Mouse (Mus musculus) forebrain, embryonic 16.5 days (tissue): ENCODE measurements at regions not wholly inside any gene's neighbourhood (a gene's known extent, or its start where the extent isn't known, plus 50 kb on each side); places are given as distances from the start of the nearest gene placed in this dataset.

Experiments
- ATAC-seq: fragments of 200-750 bp; cut with Nextera tagmentation; 2 replicates; pipeline ENCODE4 v1.8.0; 2017; ENCODE audit warnings: mild to moderate bottlenecking, moderate library complexity
- H3K27ac ChIP-seq: fragments of 300-500 bp; sonication (generic); 2 replicates; pipeline ENCODE4 v1.5.1; 2014; ENCODE audit warnings: low read length, control low read depth
- H3K27me3 ChIP-seq: fragments of 300-500 bp; sonication (generic); replicated peaks from 2 replicates; pipeline ENCODE4 v1.6.1; 2014; ENCODE audit warnings: low read length; ENCODE audit not compliant: control insufficient read depth, insufficient read depth
- H3K36me3 ChIP-seq: fragments of 300-500 bp; sonication (generic); 2 replicates; pipeline ENCODE4 v1.6.1; 2014; ENCODE audit not compliant: control insufficient read depth, insufficient read depth
- H3K4me1 ChIP-seq: fragments of 300-500 bp; sonication (generic); replicated peaks from 2 replicates; pipeline ENCODE4 v1.6.1; 2014; ENCODE audit warnings: low read length; ENCODE audit not compliant: control insufficient read depth, insufficient read depth
- H3K4me2 ChIP-seq: fragments of 300-500 bp; sonication (generic); 2 replicates; pipeline ENCODE4 v1.6.1; 2014; ENCODE audit warnings: mild to moderate bottlenecking, low read length, control low read depth
- H3K4me3 ChIP-seq: fragments of 300-500 bp; sonication (generic); replicated peaks from 2 replicates; pipeline ENCODE4 v1.5.1; 2014; ENCODE audit warnings: mild to moderate bottlenecking, low read length, control low read depth
- H3K9ac ChIP-seq: fragments of 300-500 bp; sonication (generic); replicated peaks from 2 replicates; pipeline ENCODE4 v1.6.1; 2014; ENCODE audit warnings: low read depth, low read length, control low read depth
- H3K9me3 ChIP-seq: fragments of 300-500 bp; sonication (generic); 2 replicates; pipeline ENCODE4 v1.6.1; 2016; ENCODE audit warnings: low read length; ENCODE audit not compliant: control insufficient read depth
- WGBS: fragments of 180-500 bp; shearing (Covaris S2); extraction: QIAGEN DNeasy Blood & Tissue Kit; methylation state at CpG from one replicate; pipeline ENCODE4 v1.1.7; 2014; 5-methylcytosine and 5-hydroxymethylcytosine counted together

DNA sequence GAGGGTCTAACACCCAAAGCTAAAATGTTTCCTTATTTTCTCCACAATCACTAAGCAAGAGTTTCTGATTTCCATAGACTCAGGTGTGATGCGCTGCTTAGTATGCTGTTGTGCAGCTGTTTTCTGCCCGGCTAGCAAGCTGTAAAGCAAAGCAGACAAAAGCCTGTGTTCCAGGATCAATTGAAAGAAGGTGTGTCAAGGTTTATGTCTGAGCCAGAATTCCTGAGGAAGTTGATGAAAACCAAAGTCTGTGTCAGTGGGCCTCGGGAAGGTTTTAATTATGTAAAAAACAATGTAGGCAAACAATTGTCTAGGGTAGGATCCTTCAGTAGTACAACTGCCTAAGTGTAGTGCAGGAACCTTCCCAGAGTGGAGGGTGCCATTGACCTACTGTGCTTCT is 604.6 kb downstream of the Dcdc2c start:
- Histone ChIP-seq H3K4me2 (no peak overlapping the region), H3K9me3 (no peaks in the 10 kb centered on the region), H3K4me1 (peaks cover 11% of the 10 kb centered on the region), H3K27ac (no peak overlapping the region), H3K27me3 (no peaks in the 10 kb centered on the region), H3K36me3 (no peaks in the 10 kb centered on the region), H3K4me3 (no peak overlapping the region), H3K9ac (no peak overlapping the region)
- no peak for ATAC-seq
- 64% methylated on average over 3 of the region's 3 CpGs for WGBS

DNA sequence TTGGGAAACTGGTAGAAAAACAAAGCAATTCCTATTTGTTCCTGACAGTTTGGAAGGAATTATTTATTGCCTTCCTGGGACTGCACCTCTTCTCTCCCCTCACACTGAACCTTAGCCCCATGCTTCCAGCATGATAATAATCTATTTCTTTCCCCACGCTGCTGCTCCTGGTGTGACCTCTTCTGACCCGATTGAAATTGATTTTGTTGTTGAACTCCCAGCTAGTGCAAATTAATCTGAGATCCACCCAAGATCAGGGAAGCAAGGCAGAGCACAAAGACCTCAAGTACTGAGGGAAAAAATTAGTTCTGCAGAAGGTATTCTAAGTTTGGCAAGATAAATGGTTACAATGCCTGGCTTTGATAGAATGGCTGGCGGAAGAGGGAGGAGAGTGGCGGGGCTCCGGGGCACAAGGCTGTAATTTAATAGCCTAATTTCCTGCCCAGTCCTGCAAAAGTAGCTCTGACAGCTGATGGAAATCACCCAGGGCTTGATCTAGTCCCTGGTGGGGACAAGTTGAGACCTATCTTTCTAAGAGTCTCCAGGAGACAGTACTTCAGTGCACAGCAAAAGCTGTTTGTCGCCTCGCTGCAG is 604.6 kb upstream of the Sox11 start:
- no peaks in the 10 kb centered on the region for H3K36me3 ChIP-seq
- no peak overlapping the region for H3K27ac ChIP-seq
- 60% methylated on average over 7 of the region's 7 CpGs for WGBS
- H3K4me1 ChIP-seq, result peaks cover 11% of the 10 kb centered on the region
- ATAC-seq, result no peak
- no peak overlapping the region for H3K4me3 ChIP-seq
- H3K9ac ChIP-seq, result no peak overlapping the region
- H3K4me2 ChIP-seq, result no peak overlapping the region
- no peaks in the 10 kb centered on the region for H3K27me3 ChIP-seq
- no peaks in the 10 kb centered on the region for H3K9me3 ChIP-seq

DNA sequence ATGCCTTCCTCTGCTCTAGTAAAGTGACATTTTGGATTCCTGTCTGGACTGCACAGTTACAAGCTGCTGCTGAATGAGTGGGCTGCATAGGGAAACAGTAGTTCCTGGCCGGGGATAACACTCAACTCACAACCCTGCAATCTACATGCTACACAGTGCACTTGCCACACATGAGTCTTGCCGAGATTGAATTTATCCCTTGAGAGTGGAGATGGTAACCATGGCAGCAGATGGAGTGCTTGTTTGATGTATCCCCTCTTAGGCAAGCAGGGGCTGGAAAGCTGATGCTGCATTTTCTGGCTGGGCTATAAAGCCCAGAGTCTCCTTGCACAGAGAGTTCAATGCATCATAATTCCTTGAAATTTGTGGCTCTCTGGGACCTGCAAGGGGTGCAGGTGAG is 603.0 kb upstream of the Sox11 start:
- 33% methylated on average over 2 of the region's 2 CpGs for WGBS
- no peaks in the 10 kb centered on the region for H3K27me3 ChIP-seq
- H3K4me3 ChIP-seq, result no peak overlapping the region
- H3K9me3 ChIP-seq, result no peaks in the 10 kb centered on the region
- ATAC-seq, result peak; percentile 97
- no peak overlapping the region for H3K27ac ChIP-seq
- H3K9ac ChIP-seq, result no peak overlapping the region
- peaks cover 11% of the 10 kb centered on the region for H3K4me1 ChIP-seq
- no peak overlapping the region for H3K4me2 ChIP-seq
- no peaks in the 10 kb centered on the region for H3K36me3 ChIP-seq

DNA sequence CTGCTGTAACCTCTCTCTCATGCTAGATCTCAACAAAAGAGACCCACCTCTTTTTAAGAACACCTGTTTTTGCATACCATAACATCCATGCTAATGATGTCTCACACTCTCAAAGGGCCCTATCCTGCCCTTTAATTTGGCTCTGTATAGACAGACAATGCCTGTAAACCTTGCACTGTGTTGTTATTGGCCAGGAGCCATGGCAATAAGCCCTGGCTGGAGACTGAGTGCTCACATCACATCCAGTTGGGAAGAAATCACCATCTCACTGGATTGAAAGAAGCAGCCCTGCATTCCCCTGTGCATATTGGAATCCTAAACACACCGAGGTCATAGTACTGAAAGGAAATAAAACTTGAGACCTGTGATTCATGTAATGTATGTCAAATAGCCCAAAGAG is 598.7 kb upstream of the Sox11 start:
- Histone ChIP-seq H3K27me3 (no peaks in the 10 kb centered on the region), H3K4me1 (peaks cover 9% of the 10 kb centered on the region), H3K9ac (no peak overlapping the region), H3K4me3 (no peak overlapping the region), H3K9me3 (no peaks in the 10 kb centered on the region), H3K27ac (no peak overlapping the region), H3K4me2 (no peak overlapping the region), H3K36me3 (no peaks in the 10 kb centered on the region)
- no peak for ATAC-seq
- 75% methylated on average over 1 of the region's 1 CpGs for WGBS

DNA sequence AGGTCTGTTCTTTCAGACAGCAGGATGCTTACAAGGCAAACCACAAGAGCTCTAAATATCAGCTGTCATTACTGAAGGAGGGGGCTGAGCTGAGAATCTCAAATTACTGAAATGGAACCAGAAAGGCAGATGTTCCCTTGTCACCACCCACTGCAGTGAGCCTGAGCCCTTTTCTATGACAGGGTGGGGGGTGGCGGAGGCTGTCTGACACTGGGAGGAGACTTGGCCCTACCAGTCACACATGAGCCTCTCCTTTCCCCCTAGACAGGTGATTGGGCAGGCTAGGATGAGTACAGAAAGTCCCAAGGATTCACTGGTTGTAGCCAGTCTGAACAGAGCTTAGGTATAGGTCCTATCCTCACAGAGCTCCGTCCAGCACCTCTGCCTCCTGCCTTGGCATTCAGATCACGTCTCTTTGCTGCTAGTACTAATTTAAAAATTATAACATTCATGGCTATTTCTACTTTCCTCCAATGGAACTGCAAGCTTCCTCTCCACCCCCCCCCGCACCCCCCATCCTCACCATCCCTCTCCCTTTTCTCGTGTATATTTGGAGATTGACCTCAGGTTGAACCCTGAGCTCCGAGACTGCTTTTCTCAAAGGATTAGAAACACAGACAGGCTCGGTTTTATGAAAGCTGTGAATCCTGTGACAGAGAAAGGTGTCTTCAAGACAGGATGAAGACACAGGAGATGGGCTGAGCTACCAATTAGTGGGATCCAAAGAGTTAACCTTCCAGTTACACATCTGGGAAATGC is 590.2 kb upstream of the Sox11 start:
- WGBS, result 31% methylated on average over 7 of the region's 7 CpGs

DNA sequence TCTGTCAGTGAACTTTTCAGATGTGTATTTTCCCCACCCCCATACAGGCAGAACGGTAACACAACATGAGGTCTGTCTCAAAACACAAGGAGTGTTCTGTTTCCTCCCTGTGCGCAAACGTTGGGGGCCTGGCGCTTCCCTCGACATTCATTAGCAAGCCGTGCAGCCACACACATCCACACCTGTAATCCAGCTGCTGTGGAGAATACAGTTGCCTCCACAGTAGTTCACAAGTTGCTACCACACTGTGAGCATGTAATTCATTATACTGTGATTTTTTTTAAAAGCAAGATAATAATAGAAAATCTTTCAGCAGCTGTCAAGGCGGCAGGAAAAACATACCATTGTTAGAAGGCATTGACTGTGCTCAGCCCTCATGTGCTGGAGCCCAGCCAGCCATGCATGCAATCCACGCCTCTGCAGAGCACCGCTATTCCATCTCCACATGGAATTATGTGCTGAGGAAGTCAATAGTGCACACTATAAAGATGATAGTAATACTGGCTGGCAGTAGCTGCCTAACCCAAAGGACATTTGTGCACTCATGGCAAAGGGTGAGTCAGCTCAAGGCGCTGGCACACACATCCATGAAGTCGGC is 586.1 kb upstream of the Sox11 start:
- peak; percentile 65 for ATAC-seq
- 35% methylated on average over 11 of the region's 11 CpGs for WGBS
- Histone ChIP-seq H3K27ac (peak overlapping the region; percentile 61), H3K36me3 (no peaks in the 10 kb centered on the region), H3K9ac (no peak overlapping the region), H3K9me3 (no peaks in the 10 kb centered on the region), H3K4me3 (no peak overlapping the region), H3K4me1 (peaks cover 25% of the 10 kb centered on the region), H3K4me2 (no peak overlapping the region), H3K27me3 (no peaks in the 10 kb centered on the region)

More for the DNA sequence above, 590.2 kb upstream of the Sox11 start:
- no peaks in the 10 kb centered on the region for H3K9me3 ChIP-seq
- no peak overlapping the region for H3K4me3 ChIP-seq
- no peak overlapping the region for H3K9ac ChIP-seq
- H3K27me3 ChIP-seq, result no peaks in the 10 kb centered on the region
- no peaks in the 10 kb centered on the region for H3K36me3 ChIP-seq
- no peak overlapping the region for H3K4me2 ChIP-seq
- H3K4me1 ChIP-seq, result peaks cover 28% of the 10 kb centered on the region
- peak; percentile 90 for ATAC-seq
- H3K27ac ChIP-seq, result peak overlapping the region; percentile 78

DNA sequence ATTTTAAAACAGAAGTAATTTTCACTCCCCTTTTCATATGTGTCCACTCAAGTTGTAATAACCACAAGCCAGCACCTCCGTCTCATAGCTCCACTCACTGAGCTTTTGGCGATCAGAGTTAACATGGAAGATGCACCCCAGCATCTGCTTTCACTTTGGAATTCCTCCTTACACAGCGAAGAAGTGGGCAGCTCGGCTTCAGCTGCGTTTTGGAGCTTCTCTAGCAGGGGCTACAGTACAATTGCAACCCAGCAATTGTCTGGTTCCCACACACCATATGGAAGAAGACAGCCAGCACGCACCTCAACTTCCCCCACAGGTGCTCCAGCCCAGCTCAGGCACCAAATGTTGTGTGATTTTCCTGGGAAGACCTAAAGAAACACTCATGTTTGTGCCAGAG is 584.4 kb upstream of the Sox11 start:
- no peak for ATAC-seq
- 91% methylated on average over 6 of the region's 6 CpGs for WGBS
- H3K27me3 ChIP-seq, result no peaks in the 10 kb centered on the region
- no peak overlapping the region for H3K4me3 ChIP-seq
- no peaks in the 10 kb centered on the region for H3K9me3 ChIP-seq
- peaks cover 11% of the 10 kb centered on the region for H3K4me1 ChIP-seq
- H3K4me2 ChIP-seq, result no peak overlapping the region
- no peak overlapping the region for H3K9ac ChIP-seq
- H3K36me3 ChIP-seq, result no peaks in the 10 kb centered on the region
- no peak overlapping the region for H3K27ac ChIP-seq

DNA sequence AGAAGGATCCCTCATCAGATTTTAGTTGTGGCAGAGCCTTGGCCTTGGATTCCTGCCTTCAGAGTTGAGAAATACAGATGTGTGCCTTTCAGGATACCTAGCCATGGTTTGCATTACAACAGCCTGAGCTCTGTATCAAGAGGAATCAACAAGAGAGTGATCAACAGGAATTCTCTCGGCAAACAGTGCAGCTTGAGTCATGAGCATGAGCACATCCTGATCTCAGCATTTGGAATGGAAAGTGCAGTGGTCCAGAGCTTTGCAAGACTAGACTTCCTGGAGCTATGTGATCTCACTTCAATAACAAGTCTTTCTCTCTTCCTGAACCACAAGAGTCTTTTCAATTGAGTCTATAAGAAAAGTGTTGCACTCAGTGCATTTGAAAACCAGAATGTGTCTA is 578.2 kb upstream of the Sox11 start:
- Histone ChIP-seq H3K36me3 (no peaks in the 10 kb centered on the region), H3K27me3 (no peaks in the 10 kb centered on the region), H3K27ac (no peak overlapping the region), H3K4me1 (no peaks in the 10 kb centered on the region), H3K4me2 (no peak overlapping the region), H3K9me3 (no peaks in the 10 kb centered on the region), H3K4me3 (no peak overlapping the region), H3K9ac (no peak overlapping the region)
- WGBS, result 76% methylated on average over 1 of the region's 1 CpGs
- no peak for ATAC-seq

DNA sequence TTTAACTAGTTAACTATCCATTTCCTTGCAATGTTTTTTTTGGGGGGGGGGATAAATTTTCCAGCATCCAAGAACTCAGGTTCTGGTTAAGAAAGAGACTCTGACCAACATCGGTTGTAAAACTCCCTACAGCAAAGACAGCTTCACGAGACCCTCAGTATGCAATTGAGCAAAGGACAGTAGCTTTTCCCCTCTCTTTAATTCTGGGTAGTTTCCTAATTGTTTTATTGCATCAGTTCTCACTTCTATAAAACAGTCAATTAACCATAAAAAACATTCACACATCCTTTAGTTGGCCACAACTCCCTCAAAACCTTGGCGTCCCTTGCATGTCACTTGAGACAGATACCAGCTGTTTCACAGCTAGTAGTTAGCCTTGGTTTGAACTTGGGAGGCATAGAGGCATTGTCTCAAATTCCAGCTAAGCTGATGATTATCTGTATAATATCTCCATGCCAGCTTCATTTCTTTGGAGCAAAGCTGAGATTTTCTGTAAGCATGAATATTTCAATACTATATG is 574.1 kb upstream of the Sox11 start:
- 47% methylated on average over 3 of the region's 3 CpGs for whole genome bisulfite sequencing
- H3K27ac ChIP-seq, result no peak overlapping the region
- H3K4me2 ChIP-seq, result no peak overlapping the region
- H3K9me3 ChIP-seq, result no peaks in the 10 kb centered on the region
- H3K4me1 ChIP-seq, result no peaks in the 10 kb centered on the region
- H3K9ac ChIP-seq, result no peak overlapping the region
- ATAC-seq, result peak; percentile 54; the same call in 1 of the 2 replicates
- no peak overlapping the region for H3K4me3 ChIP-seq
- H3K36me3 ChIP-seq, result no peaks in the 10 kb centered on the region
- H3K27me3 ChIP-seq, result no peaks in the 10 kb centered on the region
